Mouse (Mus musculus) urinary bladder, adult 18-20 months (tissue): ENCODE results near the gene Cnot1.
"Not testable (repeated sequence)": the region's sequence is repeated elsewhere in the genome, so short reads cannot be mapped to it uniquely, and the experiment has no call there.

Experiments
- DNase-seq, 2 experiments: peaks; one replicate each; pipeline ENCODE4 v3.0.0; 2022; ENCODE audit warnings: low spot score in 2 of 2, mixed read lengths in 2 of 2

The Cnot1 gene

GRCm38 (mm10) chr8:95807331-95807843 lies at the start of gene Cnot1:
TSS of gene Cnot1 (minus strand) at chr8:95807464.
- DNase-seq = peak; percentile 88 to 96

- DNase-seq = no peak
Measured at GRCm38 (mm10) chr8:95854174-95854573, 46.9 kb upstream of the Cnot1 start.

GRCm38 (mm10) chr8:95853102-95853843 lies 46.0 kb upstream of the Cnot1 start, which contains the start of gene Slc38a7:
TSS of gene Slc38a7 (minus strand) at chr8:95853539.
- peak; percentile 61 to 62 for DNase-seq

- DNase-seq = peak in 1 of 2 experiments; percentile 41
Measured at GRCm38 (mm10) chr8:95852290-95852689, 45.0 kb upstream of the Cnot1 start.

- no peak for DNase-seq
Measured at GRCm38 (mm10) chr8:95850326-95850725, 43.1 kb upstream of the Cnot1 start.

- DNase-seq = no peak
Measured at GRCm38 (mm10) chr8:95848734-95849464, 41.6 kb upstream of the Cnot1 start.

GRCm38 (mm10) chr8:95848061-95848551 lies 40.8 kb upstream of the Cnot1 start:
- no peak for DNase-seq

GRCm38 (mm10) chr8:95845026-95845425 lies 37.8 kb upstream of the Cnot1 start:
- no peak for DNase-seq

- DNase-seq = no peak
Measured at GRCm38 (mm10) chr8:95843968-95844367, 36.7 kb upstream of the Cnot1 start.

- DNase-seq = no peak
Measured at GRCm38 (mm10) chr8:95841436-95841835, 34.2 kb upstream of the Cnot1 start.

GRCm38 (mm10) chr8:95839289-95839688 lies 32.0 kb upstream of the Cnot1 start:
- no peak for DNase-seq

- no peak for DNase-seq
Measured at GRCm38 (mm10) chr8:95837266-95837665, 30.0 kb upstream of the Cnot1 start.

- no peak for DNase-seq
Measured at GRCm38 (mm10) chr8:95835891-95836290, 28.6 kb upstream of the Cnot1 start.

- DNase-seq = peak in 1 of 2 experiments; percentile 33
Measured at GRCm38 (mm10) chr8:95833435-95833984, 26.2 kb upstream of the Cnot1 start.

GRCm38 (mm10) chr8:95832603-95833434 lies 25.6 kb upstream of the Cnot1 start:
- DNase-seq = peak; percentile 66 to 75

- DNase-seq = no peak
Measured at GRCm38 (mm10) chr8:95830144-95830543, 22.9 kb upstream of the Cnot1 start.

- DNase-seq = not testable (repeated sequence)
Measured at GRCm38 (mm10) chr8:95825162-95825561, 17.9 kb upstream of the Cnot1 start, which contains the start of gene Sap18b. TSS of gene Sap18b (plus strand) at chr8:95825346.

- no peak for DNase-seq
Measured at GRCm38 (mm10) chr8:95822699-95823098, 15.4 kb upstream of the Cnot1 start.

GRCm38 (mm10) chr8:95822096-95822495 lies 14.8 kb upstream of the Cnot1 start:
- DNase-seq = no peak

GRCm38 (mm10) chr8:95821266-95821665 lies 14.0 kb upstream of the Cnot1 start:
- DNase-seq = no peak

- no peak for DNase-seq
Measured at GRCm38 (mm10) chr8:95818211-95818610, 10.9 kb upstream of the Cnot1 start.
